Mouse (Mus musculus) lung, adult 2 months (tissue): ENCODE data around the gene Rdx. TPM values are rescaled to one million over a fixed set of nuclear protein-coding genes. Genes with fewer than 3 reads are reported as not detected.

Source experiments
- DNase-seq: peaks from one replicate; pipeline ENCODE4 v3.0.0; 2022
- H3K4me1 ChIP-seq: fragments of 200-500 bp; 2 replicates; pipeline ENCODE4 v1.6.1; 2011; ENCODE audit warnings: low read length; ENCODE audit not compliant: control insufficient read depth, insufficient read depth
- H3K4me3 ChIP-seq: fragments of 200-500 bp; replicated peaks from 2 replicates; pipeline ENCODE3; 2011; ENCODE audit warnings: low read depth, mild to moderate bottlenecking, control low read depth, low read length; ENCODE audit errors: extremely low read depth
- CTCF ChIP-seq: fragments of 200-500 bp; IDR thresholded peaks from 2 replicates; pipeline ENCODE4 v1.5.1; 2011; ENCODE audit warnings: mild to moderate bottlenecking, low read length, control low read depth; ENCODE audit not compliant: insufficient read depth
- POLR2A ChIP-seq: fragments of 200-500 bp; IDR thresholded peaks from 2 replicates; pipeline ENCODE4 v1.6.1; 2011; ENCODE audit warnings: low read depth, mild to moderate bottlenecking, control low read depth, low read length, borderline replicate concordance; ENCODE audit errors: extremely low read depth
- WGBS: fragments of 180-500 bp; shearing (Covaris S2); methylation state at CpG from one replicate; pipeline ENCODE4 v1.1.7; 2018; 5-methylcytosine and 5-hydroxymethylcytosine counted together
- polyA plus RNA-seq: library from polyadenylated mRNA; depleted of rRNA; stranded (reverse); fragments of >200 nt; gene quantifications from 2 replicates; pipeline ENCODE4 v1.2.3, GENCODE M21; 2012

The Rdx gene
- polyA plus RNA-seq, 1 experiment: 41.7 TPM

DNA sequence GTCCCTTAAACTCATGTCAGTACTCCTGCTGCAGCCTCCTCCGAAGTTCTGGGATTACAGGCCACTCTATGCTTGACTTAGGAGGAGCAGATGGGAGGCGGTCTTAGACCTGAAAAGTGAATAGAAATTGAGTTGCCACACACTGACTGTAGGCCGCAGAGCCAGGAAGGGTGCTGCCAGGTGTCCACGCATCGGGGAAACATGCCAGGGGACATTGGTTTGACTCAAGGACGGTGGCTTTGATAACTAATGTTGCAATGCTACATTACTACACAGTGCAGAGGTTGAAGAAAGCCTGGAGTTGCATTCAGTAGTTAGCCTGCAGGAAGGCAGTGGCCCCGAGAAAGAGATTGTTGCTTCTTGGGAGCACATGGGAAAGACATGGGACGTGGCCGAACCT is 44.8 kb downstream of the Rdx start:
- Histone ChIP-seq H3K4me3 (no peak overlapping the region), H3K4me1 (no peaks in the 10 kb centered on the region)
- WGBS: 75% methylated on average over 9 of the region's 9 CpGs
- TF ChIP-seq CTCF (no peak), POLR2A (no peak)
- no peak for DNase-seq

DNA sequence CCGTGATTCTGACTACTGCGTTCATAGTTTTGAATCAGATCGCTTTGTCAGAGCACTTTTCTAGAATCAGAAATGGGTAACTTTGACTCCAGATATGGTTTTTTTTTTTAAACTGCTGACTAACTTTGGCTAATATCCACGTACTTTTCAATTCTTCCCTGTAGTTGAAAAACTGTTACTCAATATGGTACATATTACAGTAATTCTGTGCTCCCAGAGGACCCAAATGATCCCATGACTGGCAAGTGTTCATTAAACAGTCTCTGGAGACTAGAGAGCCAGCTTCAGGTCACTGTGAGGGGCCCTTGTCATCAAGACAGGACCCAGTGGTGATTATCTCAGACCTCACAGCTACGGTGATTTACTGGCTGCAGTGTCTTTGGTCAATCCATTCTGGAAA is 45.3 kb downstream of the Rdx start:
- no peaks in the 10 kb centered on the region for H3K4me1 ChIP-seq
- 62% methylated on average over 5 of the region's 5 CpGs for WGBS

DNA sequence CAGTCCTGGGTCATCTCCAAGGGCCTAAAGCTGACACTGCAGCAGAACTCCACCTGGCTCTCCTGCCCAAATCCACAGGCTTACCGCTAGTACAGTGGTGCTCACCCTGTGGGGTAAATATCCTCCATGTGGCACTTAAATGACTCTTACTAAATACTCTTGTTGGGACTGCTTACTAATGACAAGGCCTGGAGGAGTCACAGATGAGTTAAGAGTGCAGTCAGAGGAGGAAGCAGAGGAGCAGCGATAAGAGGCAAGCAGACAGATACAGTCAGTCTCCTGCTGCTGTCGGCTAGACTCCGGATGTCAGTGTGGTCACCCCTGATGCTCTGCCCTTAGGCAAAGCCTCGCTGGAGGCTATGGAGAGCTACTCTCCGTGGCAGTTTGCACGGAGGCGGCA is 46.1 kb downstream of the Rdx start:
- no peak for DNase-seq
- TF ChIP-seq CTCF (no peak), POLR2A (no peak)
- whole genome bisulfite sequencing: 51% methylated on average over 8 of the region's 8 CpGs
- no peak overlapping the region for H3K4me3 ChIP-seq
- H3K4me1 ChIP-seq: no peaks in the 10 kb centered on the region

More for the DNA sequence above, 45.3 kb downstream of the Rdx start:
- no peak overlapping the region for H3K4me3 ChIP-seq
- no peak for DNase-seq
- TF ChIP-seq POLR2A: no peak
- no peak for TF ChIP-seq CTCF

DNA sequence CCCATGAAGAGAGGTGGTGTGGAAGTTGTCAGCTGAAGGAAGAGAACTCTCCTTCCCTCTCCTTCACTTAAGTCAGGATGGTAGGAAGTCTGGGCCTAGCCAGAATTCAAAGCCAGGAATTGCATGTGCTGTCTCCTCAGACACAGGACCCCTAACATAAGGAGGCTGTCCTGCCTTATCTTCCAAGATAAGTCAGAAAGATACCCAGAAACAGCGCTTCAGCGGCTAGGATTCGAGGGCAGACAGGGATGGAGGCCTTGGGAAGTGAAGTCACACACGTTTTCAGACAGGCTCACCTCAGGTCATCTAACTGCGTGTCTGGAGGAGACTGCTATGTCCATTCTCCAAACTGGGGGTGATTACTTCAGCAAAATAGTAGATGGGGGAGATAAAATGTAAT is 47.0 kb downstream of the Rdx start:
- no peak for DNase-seq
- WGBS: 77% methylated on average over 5 of the region's 5 CpGs
- TF ChIP-seq POLR2A (no peak), CTCF (no peak)
- H3K4me3 ChIP-seq: no peak overlapping the region
- no peaks in the 10 kb centered on the region for H3K4me1 ChIP-seq

DNA sequence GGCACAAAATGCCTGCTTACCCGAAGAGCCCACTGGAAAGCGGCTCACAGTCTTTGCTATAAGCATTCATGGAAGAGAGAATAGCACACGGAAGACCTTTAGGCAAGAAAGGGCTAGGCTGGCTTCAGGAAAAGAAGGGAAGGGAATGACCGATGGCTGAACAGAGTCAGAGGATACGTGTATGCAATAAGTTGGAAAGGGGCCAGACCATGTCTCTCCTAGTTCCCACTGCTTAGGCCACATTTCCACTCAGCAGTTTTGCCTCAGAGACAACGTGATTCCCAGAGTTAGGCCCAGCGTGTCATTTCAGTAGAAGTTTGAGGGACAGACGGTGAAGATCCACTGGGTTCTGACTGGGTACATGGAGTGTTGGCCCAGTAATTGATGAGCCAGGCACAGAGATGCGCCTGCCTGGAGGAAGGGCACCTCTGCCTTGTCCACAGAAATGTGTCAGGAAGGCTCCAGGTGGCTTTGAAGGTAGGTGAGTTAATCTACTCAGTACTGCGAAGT is 47.6 kb downstream of the Rdx start:
- Histone ChIP-seq H3K4me3 (no peak overlapping the region), H3K4me1 (no peaks in the 10 kb centered on the region)
- WGBS: 67% methylated on average over 10 of the region's 10 CpGs
- no peak for TF ChIP-seq POLR2A
- no peak for TF ChIP-seq CTCF
- DNase-seq: no peak

DNA sequence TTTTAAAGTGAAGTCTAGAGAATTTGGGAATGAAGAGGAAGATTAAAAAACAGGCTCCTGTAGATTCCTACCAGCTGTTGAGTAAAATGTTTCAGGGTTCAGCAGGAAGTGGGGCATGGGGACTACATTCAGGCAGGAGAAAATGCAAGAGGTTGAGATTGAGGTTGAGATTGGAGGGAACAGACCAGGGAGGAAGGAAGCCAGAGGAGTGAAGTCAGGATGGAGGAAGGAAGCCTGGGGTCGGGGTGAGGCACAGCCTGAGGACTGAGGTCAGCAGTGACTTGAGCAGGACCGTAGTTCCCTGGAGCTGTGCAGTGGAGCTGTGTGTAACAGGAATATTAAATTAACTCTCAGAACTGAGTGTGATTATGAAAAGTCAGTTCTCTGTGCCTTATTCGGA is 48.7 kb downstream of the Rdx start:
- no peak overlapping the region for H3K4me3 ChIP-seq
- H3K4me1 ChIP-seq: no peaks in the 10 kb centered on the region
- DNase-seq: no peak
- WGBS: 47% methylated on average over 3 of the region's 3 CpGs
- TF ChIP-seq POLR2A (no peak), CTCF (no peak)

DNA sequence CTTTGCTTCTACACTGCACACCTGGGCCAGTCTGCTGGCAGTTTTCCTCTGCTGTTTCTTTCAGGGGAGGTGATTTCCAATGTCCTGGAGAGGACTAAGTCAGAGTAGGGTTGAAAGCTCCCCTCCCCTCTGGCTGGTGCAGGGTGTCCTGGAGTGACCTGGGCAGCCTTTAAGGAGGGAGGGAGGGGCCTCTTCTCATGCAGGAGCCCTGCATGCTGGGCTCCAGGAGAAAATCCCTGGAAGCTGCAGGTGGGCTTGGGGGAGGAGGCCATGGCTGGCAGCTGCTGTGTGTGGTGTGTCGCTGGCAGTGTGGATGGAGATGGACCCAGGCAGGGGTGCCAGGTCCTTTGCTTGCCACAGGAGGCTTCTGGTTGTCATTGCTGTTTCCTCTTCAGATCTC is 50.4 kb downstream of the Rdx start:
- no peak overlapping the region for H3K4me3 ChIP-seq
- WGBS: 68% methylated on average over 1 of the region's 1 CpGs
- H3K4me1 ChIP-seq: no peaks in the 10 kb centered on the region
- DNase-seq: no peak
- no peak for TF ChIP-seq CTCF
- TF ChIP-seq POLR2A: no peak

DNA sequence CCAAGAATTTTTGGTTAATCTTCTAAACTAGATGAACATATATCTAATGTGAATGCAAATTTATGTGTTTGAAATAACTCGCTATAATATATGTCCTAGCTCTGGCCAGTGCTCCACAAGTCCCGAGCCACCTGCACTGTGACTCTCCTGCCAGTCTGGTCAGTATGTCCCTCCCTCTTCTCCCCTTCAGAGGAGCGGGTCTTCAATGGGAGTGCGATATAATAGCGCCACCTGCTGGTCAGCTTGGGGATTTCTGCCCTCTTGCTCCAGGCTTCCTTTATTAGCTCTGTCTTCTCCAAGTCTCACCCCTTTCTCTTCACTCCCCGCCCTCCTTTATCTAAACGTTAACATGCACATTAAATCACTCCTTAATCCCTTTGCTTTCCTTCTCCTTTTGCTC is 51.6 kb downstream of the Rdx start:
- TF ChIP-seq CTCF: peak; percentile 99
- TF ChIP-seq POLR2A: no peak
- WGBS: 2% methylated on average over 7 of the region's 7 CpGs
- no peaks in the 10 kb centered on the region for H3K4me1 ChIP-seq
- peak; percentile 80 for DNase-seq
- no peak overlapping the region for H3K4me3 ChIP-seq

DNA sequence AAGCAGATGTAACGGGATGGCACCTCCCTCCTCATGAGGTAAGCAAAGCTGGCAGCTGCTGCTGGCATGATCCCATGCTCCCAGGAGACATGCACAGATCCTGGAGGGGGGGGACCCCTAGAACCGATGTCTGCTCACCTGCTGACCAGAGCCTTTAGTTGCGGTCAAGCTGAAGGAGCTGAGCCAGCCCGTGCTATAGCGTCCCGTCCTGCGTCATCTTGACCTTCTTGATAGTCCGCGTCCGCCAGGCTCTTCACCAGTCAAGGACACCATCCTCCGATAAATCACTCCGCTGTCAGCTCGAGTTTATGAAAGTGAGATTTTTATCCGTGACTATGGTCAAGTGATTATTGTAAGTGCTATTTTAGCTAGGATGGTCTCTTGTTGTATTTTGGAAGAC is 53.5 kb downstream of the Rdx start:
- WGBS: 92% methylated on average over 14 of the region's 14 CpGs
- Histone ChIP-seq H3K4me1 (no peaks in the 10 kb centered on the region; the same call in 1 of the 2 replicates), H3K4me3 (no peak overlapping the region)
- DNase-seq: no peak
- TF ChIP-seq CTCF (no peak), POLR2A (no peak)

DNA sequence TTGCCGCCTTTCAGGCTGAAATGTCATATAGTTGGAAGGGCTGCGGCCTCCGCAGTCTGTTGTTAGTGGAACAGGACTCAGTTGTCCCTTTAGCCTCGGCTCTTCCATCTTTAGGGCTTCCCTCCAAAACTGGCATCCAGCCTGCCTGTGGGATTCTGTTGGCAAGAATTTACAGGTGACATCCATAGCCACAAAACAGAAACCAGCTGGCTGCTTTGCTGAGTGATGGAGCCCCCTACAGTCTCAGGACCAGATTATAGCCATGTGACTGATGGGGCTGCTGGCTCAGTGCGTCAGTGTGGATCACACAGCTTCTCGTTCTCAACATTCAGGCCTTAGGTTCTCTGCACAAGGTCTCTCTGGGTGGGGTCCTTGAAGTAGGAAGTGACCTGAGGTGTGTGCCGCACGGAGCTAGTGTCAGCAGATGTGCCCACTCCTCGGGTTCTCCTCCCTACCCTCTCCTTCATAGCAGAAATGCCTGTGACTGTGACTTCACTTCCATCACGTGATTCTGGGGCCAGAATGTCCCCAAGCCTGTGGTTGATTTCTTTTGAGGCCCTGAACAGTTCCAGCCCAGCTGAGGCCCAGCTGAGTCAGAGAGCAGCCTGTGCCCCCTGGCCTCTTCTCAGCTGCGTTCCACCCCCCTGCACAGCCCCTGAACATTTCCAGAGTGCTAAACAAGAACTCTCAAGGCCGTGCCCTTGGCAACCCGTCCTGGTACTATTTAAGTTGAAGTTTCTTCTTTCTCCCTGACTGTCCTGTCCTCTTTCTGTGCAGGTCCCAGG is 55.3 kb downstream of the Rdx start:
- H3K4me1 ChIP-seq: peaks cover 2% of the 10 kb centered on the region; the same call in 1 of the 2 replicates
- TF ChIP-seq CTCF (no peak), POLR2A (no peak)
- no peak overlapping the region for H3K4me3 ChIP-seq
- WGBS: 67% methylated on average over 13 of the region's 13 CpGs
- DNase-seq: no peak
